Mouse (Mus musculus) kidney, adult 2 months (tissue): ENCODE results near the gene Lipc. TPM values are rescaled to one million over a fixed set of nuclear protein-coding genes. Genes with fewer than 3 reads are reported as not detected.
A peak's percentile ranks its signal among the peaks of the same experiment; 100 is the strongest.

Experiments used
- DNase-seq: peaks from one replicate; pipeline ENCODE4 v3.0.0; 2021
- H3K27ac ChIP-seq: fragments of 200-500 bp; 2 replicates; pipeline ENCODE4 v1.5.1; 2012; ENCODE audit warnings: low read depth, low read length, control low read depth, inconsistent platforms; ENCODE audit not compliant: insufficient read depth
- H3K27me3 ChIP-seq: fragments of 200-500 bp; replicated peaks from 2 replicates; pipeline ENCODE4 v1.6.1; 2012; ENCODE audit warnings: mild to moderate bottlenecking, moderate library complexity, low read length, inconsistent platforms; ENCODE audit not compliant: control insufficient read depth, insufficient read depth
- H3K36me3 ChIP-seq: fragments of 200-500 bp; 2 replicates; pipeline ENCODE4 v1.6.1; 2012; ENCODE audit warnings: mild to moderate bottlenecking, moderate library complexity, low read length, inconsistent platforms; ENCODE audit not compliant: control insufficient read depth, insufficient read depth
- H3K4me1 ChIP-seq: fragments of 200-500 bp; 2 replicates; pipeline ENCODE4 v1.6.1; 2011; ENCODE audit warnings: low read length; ENCODE audit not compliant: control insufficient read depth, insufficient read depth
- H3K4me3 ChIP-seq: fragments of 200-500 bp; 2 replicates; pipeline ENCODE4 v1.5.1; 2011; ENCODE audit warnings: mild to moderate bottlenecking, low read depth, low read length, control low read depth; ENCODE audit not compliant: insufficient read depth
- CTCF ChIP-seq: fragments of 200-500 bp; conservative IDR thresholded peaks from 2 replicates; pipeline ENCODE4 v1.5.1; 2011; ENCODE audit warnings: low read depth, mild to moderate bottlenecking, control low read depth, low read length, moderate library complexity, mixed read lengths; ENCODE audit not compliant: insufficient read depth, insufficient read length
- POLR2A ChIP-seq: fragments of 200-500 bp; IDR thresholded peaks from one replicate; pipeline ENCODE4 v1.6.1; 2011; ENCODE audit warnings: low read depth, low read length, control low read depth
- WGBS: fragments of 180-500 bp; shearing (Covaris S2); methylation state at CpG from one replicate; pipeline ENCODE4 v1.1.7; 2018; 5-methylcytosine and 5-hydroxymethylcytosine counted together
- polyA plus RNA-seq: library from polyadenylated mRNA; depleted of rRNA; stranded (reverse); fragments of >200 nt; gene quantifications from 2 replicates; pipeline ENCODE4 v1.2.3, GENCODE M21; 2012; rRNA removed

The Lipc gene
- polyA plus RNA-seq, 1 experiment = 0.58 TPM

GRCm38 (mm10) chr9:70760974-70761373 lies 191.1 kb downstream of the Lipc start:
- 79% methylated on average over 5 of the region's 5 CpGs for WGBS
- no peaks in the 10 kb centered on the region; the same call in none of the 2 replicates for H3K36me3 ChIP-seq
- peak; percentile 3 for DNase-seq
- H3K4me1 ChIP-seq = no peaks in the 10 kb centered on the region; the same call in 1 of the 2 replicates
- no peak for TF ChIP-seq POLR2A
- no peak for TF ChIP-seq CTCF
- no peak overlapping the region for H3K4me3 ChIP-seq
- no peaks in the 10 kb centered on the region for H3K27me3 ChIP-seq
- H3K27ac ChIP-seq = peak overlapping the region; percentile 23; the same call in 1 of the 2 replicates

- H3K27me3 ChIP-seq = no peaks in the 10 kb centered on the region
- 92% methylated on average over 3 of the region's 3 CpGs for WGBS
- H3K4me1 ChIP-seq = no peaks in the 10 kb centered on the region
- no peak for DNase-seq
- no peak overlapping the region for H3K4me3 ChIP-seq
- H3K27ac ChIP-seq = no peak overlapping the region
- no peak for TF ChIP-seq CTCF
- TF ChIP-seq POLR2A = no peak
- peaks cover 7% of the 10 kb centered on the region for H3K36me3 ChIP-seq
Measured at GRCm38 (mm10) chr9:70751504-70752222, 200.4 kb downstream of the Lipc start.

Other genes starting within 250 kb of the Lipc start
- gene Aqp9, start 216.5 kb upstream of the Lipc start, polyA plus RNA-seq = 0.11 and 0.27 TPM in 2 replicates